Mouse (Mus musculus) hindbrain, embryonic 15.5 days (tissue): ENCODE measurements around the gene Igsf3. TPM values are rescaled to one million over a fixed set of nuclear protein-coding genes. Genes with fewer than 3 reads are reported as not detected.
A peak's percentile ranks its signal among the peaks of the same experiment; 100 is the strongest.

ENCODE experiments used
- ATAC-seq: fragments of 200-750 bp; cut with Nextera tagmentation; 2 replicates; pipeline ENCODE4 v1.8.0; 2017; ENCODE audit warnings: low read depth, moderate number of reproducible peaks, moderate TSS enrichment; ENCODE audit not compliant: low FRiP score
- H3K27ac ChIP-seq: fragments of 300-500 bp; sonication (generic); replicated peaks from 2 replicates; pipeline ENCODE4 v1.5.1; 2015; ENCODE audit warnings: mild to moderate bottlenecking, inconsistent platforms
- H3K27me3 ChIP-seq: fragments of 300-500 bp; sonication (generic); 2 replicates; pipeline ENCODE4 v1.6.1; 2015; ENCODE audit warnings: control low read depth, inconsistent platforms
- H3K36me3 ChIP-seq: fragments of 300-500 bp; sonication (generic); 2 replicates; pipeline ENCODE4 v1.6.1; 2015; ENCODE audit warnings: control low read depth, inconsistent platforms
- H3K4me1 ChIP-seq: fragments of 300-500 bp; sonication (generic); replicated peaks from 2 replicates; pipeline ENCODE4 v1.6.1; 2015; ENCODE audit warnings: control low read depth, inconsistent platforms
- H3K4me2 ChIP-seq: fragments of 300-500 bp; sonication (generic); 2 replicates; pipeline ENCODE4 v1.6.1; 2015; ENCODE audit warnings: moderate library complexity, mild to moderate bottlenecking, inconsistent platforms
- H3K4me3 ChIP-seq: fragments of 300-500 bp; sonication (generic); 2 replicates; pipeline ENCODE4 v1.5.1; 2015; ENCODE audit warnings: mild to moderate bottlenecking, inconsistent platforms
- H3K9ac ChIP-seq: fragments of 300-500 bp; sonication (generic); 2 replicates; pipeline ENCODE4 v1.6.1; 2015; ENCODE audit warnings: inconsistent platforms
- H3K9me3 ChIP-seq: fragments of 300-500 bp; sonication (generic); 2 replicates; pipeline ENCODE4 v1.6.1; 2016; ENCODE audit warnings: control low read depth, inconsistent platforms
- whole genome bisulfite sequencing: fragments of 180-500 bp; shearing (Covaris S2); methylation state at CpG from one replicate; pipeline ENCODE4 v1.1.7; 2015; 5-methylcytosine and 5-hydroxymethylcytosine counted together
- polyA plus RNA-seq: library from polyadenylated mRNA; unstranded; fragments of >200 nt; fragmentation: Nextera tagmentation; extraction: Ambion mirVana; gene quantifications from 2 replicates; pipeline ENCODE4 v1.2.1, GENCODE M21; 2015

The Igsf3 gene
- polyA plus RNA-seq, 1 experiment from 2014 or later = 90.6 TPM

DNA sequence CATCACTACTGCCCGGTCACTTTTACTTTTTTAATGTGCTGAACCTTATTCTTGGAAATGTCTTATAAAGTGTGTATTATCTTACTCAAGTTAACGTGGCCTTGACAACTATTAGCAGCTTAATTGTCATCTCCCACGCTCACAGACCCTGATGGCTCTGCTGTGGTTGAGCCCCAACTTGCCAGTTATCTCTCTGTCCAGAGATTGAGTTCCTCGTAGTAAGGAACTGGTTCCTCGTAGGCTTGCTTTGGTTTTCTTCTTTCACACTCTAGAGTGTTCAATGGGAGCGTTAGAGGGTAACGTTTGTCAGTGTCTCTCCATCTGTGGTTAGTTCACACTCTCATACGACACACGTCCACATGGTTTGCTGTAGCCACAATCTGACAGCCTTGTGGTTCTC lies 92.8 kb downstream of the Igsf3 start:
- H3K4me2 ChIP-seq = no peak overlapping the region
- no peak overlapping the region for H3K27ac ChIP-seq
- no peak overlapping the region for H3K9ac ChIP-seq
- H3K9me3 ChIP-seq = no peaks in the 10 kb centered on the region
- H3K36me3 ChIP-seq = no peaks in the 10 kb centered on the region
- WGBS = 89% methylated on average over 9 of the region's 9 CpGs
- H3K27me3 ChIP-seq = no peaks in the 10 kb centered on the region
- H3K4me1 ChIP-seq = peaks cover 6% of the 10 kb centered on the region; the same call in 1 of the 2 replicates
- no peak overlapping the region for H3K4me3 ChIP-seq
- ATAC-seq = no peak

DNA sequence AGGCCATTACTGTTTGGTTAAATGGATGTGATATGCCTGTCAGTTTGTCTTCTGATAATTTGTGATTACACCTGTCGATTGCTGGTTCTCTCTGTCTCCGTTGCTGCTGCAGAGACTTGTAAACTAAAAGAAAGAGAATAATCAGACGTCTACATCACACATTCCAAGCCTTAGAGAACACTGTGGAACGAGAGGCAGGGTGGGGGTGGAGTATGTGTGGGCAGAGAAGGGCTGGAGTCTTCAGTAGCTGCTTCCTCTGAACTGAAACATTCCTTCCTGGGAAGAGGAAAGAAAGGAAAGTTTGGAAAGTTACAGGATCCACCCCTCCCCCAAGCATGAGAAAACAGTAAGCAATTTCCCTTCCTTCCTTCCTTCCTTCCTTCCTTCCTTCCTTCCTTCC lies 95.0 kb downstream of the Igsf3 start:
- Histone ChIP-seq H3K9me3 (no peaks in the 10 kb centered on the region), H3K9ac (no peak overlapping the region), H3K27me3 (no peaks in the 10 kb centered on the region), H3K4me1 (peaks cover 6% of the 10 kb centered on the region; the same call in 1 of the 2 replicates), H3K36me3 (no peaks in the 10 kb centered on the region), H3K4me2 (no peak overlapping the region), H3K4me3 (no peak overlapping the region), H3K27ac (no peak overlapping the region)
- 52% methylated on average over 4 of the region's 4 CpGs for WGBS
- no peak for ATAC-seq

DNA sequence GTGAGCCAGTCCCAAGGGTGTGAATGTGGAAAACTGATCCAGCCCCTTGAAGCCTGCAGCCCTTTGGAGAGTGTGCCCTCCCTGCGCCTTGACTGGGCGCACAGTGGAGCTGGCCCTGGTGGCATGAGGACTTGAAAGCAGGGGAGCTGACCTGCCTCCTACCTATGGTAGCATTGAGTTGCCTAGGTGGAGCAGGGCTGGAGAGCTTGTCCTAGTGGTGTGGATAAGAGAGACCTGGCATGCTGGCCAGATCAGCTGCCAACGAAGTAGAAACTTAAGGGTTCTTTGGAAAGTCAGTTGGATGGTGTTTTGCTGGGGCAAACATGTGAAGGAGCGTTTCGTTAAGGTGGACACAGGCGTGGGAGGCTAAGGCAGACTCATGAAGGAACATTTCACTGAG lies 105.1 kb downstream of the Igsf3 start:
- H3K9me3 ChIP-seq = no peaks in the 10 kb centered on the region
- H3K9ac ChIP-seq = no peak overlapping the region
- no peak overlapping the region for H3K4me3 ChIP-seq
- 0 out of 2 replicates have a peak, but pooled peaks cover 3% of the 10 kb centered on the region for H3K4me1 ChIP-seq
- no peaks in the 10 kb centered on the region for H3K27me3 ChIP-seq
- no peaks in the 10 kb centered on the region for H3K36me3 ChIP-seq
- H3K4me2 ChIP-seq = no peak overlapping the region
- 93% methylated on average over 6 of the region's 6 CpGs for WGBS
- no peak for ATAC-seq
- H3K27ac ChIP-seq = no peak overlapping the region

DNA sequence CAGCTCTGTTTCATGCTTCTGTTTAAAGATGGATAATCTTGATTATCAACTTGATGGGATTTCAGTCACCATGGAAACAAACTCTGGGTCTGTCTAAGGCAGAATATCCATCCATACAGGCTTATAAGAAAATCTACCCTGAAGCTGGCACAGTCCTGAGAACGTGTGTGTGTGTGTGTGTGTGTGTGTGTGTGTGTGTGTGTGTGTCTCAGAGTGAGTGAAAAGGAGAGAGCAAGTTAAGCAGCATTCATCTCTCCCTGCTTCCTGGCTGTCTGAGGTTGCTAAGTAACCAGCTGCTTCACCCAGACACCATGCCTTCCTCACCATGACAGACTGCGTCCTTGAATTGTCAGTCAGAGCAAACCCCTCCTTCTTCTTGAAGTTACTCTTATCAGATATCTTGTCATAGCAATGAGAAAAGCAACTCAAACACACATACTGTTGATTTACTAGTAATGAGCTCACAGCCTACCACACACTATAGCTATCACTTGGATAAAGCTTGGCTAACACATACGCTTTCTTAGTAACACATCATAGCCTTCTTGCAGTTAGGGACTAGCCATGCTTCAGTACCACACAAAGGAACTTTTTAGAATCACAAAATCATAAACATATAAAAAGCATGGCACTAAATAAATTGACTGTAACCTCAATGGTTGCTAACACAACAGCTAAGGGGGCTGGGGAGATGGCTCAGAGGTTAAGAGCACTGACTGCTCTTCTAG lies 106.5 kb downstream of the Igsf3 start:
- Histone ChIP-seq H3K27ac (no peak overlapping the region), H3K36me3 (no peaks in the 10 kb centered on the region), H3K4me3 (no peak overlapping the region), H3K9ac (no peak overlapping the region), H3K9me3 (no peaks in the 10 kb centered on the region), H3K4me2 (no peak overlapping the region), H3K4me1 (0 out of 2 replicates have a peak, but pooled peaks cover 3% of the 10 kb centered on the region), H3K27me3 (no peaks in the 10 kb centered on the region)
- ATAC-seq = peak; percentile 50; the same call in 1 of the 2 replicates
- 47% methylated on average over 3 of the region's 3 CpGs for WGBS

DNA sequence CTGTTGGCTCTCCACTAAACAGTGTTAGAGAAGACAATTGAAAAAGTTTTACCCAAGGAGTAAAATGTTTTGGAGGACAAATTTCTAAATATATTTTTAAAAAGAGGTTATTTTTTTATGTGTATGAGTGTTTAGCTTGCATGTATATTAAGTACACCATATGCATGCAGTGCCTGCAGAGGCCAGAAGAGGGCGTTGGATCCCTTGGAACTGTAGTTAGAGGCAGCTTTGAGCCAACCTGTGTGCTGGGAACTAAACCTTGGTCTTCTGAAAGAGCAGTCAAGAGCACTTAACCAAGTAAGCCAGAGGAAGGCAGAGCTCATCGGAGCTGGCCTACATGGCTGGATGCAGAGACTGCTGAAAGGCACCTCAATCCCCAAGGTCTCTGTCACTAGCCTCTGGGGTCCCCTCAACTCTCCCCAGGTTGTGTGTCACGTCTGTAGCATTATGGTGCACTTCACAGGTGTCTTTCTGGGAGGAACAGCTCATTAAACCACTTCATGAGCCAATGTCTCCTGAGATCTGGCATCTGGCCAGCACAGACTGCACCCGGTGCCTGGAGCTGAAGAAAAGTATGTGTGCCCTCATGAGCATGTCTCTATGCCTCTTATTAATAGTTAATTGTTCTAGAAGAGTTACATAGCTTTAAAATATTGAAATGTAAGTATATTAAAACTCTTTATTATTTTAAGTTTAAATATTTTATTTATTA lies 109.3 kb downstream of the Igsf3 start:
- no peak overlapping the region for H3K4me2 ChIP-seq
- WGBS = 39% methylated on average over 4 of the region's 4 CpGs
- H3K27ac ChIP-seq = no peak overlapping the region
- H3K9ac ChIP-seq = no peak overlapping the region
- no peaks in the 10 kb centered on the region for H3K27me3 ChIP-seq
- ATAC-seq = no peak
- no peaks in the 10 kb centered on the region for H3K36me3 ChIP-seq
- no peaks in the 10 kb centered on the region for H3K9me3 ChIP-seq
- no peak overlapping the region for H3K4me3 ChIP-seq
- H3K4me1 ChIP-seq = 0 out of 2 replicates have a peak, but pooled peaks cover 3% of the 10 kb centered on the region

DNA sequence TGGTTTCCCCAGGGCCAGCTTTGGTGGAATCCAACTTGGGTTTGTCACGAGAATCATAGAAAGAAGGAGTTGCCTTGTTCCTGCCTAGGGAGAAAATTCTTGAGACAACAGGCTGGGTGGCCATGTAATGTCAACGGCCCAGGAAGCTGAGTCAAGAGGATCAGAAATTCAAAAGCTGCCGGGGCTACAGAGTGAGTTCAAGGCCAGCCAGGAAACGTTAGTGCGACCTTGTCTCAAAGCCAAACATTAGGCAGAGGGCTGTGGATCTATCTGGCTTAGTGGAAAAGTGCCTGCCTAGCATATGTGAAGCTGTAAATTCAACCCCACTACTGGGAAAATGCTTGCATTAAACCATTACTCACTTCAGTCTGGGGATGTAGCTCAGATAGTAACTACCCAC lies 110.6 kb downstream of the Igsf3 start:
- H3K4me3 ChIP-seq = no peak overlapping the region
- no peak for ATAC-seq
- no peak overlapping the region for H3K4me2 ChIP-seq
- H3K27me3 ChIP-seq = no peaks in the 10 kb centered on the region
- WGBS = 90% methylated on average over 5 of the region's 5 CpGs
- H3K27ac ChIP-seq = no peak overlapping the region
- no peaks in the 10 kb centered on the region for H3K9me3 ChIP-seq
- H3K36me3 ChIP-seq = no peaks in the 10 kb centered on the region
- H3K9ac ChIP-seq = no peak overlapping the region
- 0 out of 2 replicates have a peak, but pooled peaks cover 3% of the 10 kb centered on the region for H3K4me1 ChIP-seq

DNA sequence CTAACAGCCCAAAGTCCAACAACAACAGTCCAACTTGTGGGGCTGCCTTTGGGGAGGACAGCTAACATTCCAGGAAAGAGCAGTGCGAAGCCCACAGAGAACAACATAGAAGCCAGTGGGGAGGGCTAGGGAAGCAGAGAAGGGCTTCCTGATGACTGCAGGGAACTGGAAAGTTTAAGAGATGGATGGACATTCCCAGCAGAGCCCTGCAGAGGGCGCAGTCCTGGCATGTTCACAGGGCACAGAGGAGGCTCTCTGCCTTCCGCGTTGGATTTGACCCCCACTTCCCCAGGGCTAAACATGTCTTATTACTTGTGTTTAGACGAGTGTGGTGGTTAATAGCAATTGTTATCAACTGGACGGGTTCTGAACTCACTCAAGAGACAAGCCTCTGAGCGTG lies 111.3 kb downstream of the Igsf3 start:
- Histone ChIP-seq H3K9ac (no peak overlapping the region), H3K36me3 (no peaks in the 10 kb centered on the region), H3K4me2 (no peak overlapping the region), H3K27me3 (no peaks in the 10 kb centered on the region), H3K4me1 (0 out of 2 replicates have a peak, but pooled peaks cover 3% of the 10 kb centered on the region), H3K9me3 (no peaks in the 10 kb centered on the region), H3K27ac (no peak overlapping the region), H3K4me3 (no peak overlapping the region)
- no peak for ATAC-seq
- 78% methylated on average over 7 of the region's 7 CpGs for WGBS

DNA sequence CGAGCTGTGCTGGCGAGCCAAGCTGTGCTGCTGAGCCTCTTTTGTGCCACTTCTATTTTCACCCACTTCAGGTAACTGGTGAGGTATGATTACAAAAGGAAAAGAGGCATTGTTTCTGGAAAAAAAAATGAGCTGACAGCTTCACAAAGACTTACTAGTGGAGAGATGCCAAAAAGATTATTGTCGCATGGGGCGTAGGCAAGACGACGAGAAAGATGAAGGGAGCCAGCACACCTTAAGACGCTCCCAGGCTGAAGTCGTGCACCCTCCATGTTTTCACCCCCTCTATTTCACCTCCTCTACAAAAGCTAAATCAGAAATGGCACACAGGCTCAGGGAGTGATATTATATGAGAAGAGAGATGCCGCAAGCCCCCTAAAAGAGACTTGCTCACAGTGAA lies 113.6 kb downstream of the Igsf3 start:
- Histone ChIP-seq H3K4me2 (no peak overlapping the region), H3K4me3 (no peak overlapping the region), H3K27ac (no peak overlapping the region), H3K9me3 (no peaks in the 10 kb centered on the region), H3K4me1 (peaks cover 7% of the 10 kb centered on the region), H3K36me3 (no peaks in the 10 kb centered on the region), H3K27me3 (no peaks in the 10 kb centered on the region), H3K9ac (no peak overlapping the region)
- WGBS = 82% methylated on average over 9 of the region's 9 CpGs
- ATAC-seq = no peak

DNA sequence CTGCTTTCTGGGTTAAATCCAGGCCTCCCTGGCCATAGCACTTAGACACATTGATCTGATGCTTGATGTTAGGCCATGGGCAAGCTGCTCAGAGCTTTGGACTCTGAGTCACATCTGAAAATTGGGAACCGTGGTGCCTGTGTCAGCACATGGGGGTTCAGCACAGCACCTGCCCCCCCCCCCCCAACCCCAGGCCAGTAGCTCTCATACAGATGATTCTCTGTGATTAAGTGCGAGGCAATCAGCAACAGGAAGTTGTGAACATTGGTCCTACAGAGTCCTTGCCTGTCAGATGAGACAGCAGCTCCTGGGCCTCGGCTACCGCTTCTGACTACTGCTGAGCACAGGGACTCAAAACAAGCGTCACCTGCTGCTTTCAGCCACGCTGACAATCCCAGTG lies 116.0 kb downstream of the Igsf3 start:
- Histone ChIP-seq H3K4me3 (no peak overlapping the region), H3K27ac (no peak overlapping the region), H3K4me2 (no peak overlapping the region), H3K9me3 (no peaks in the 10 kb centered on the region), H3K27me3 (no peaks in the 10 kb centered on the region), H3K4me1 (peaks cover 4% of the 10 kb centered on the region), H3K36me3 (no peaks in the 10 kb centered on the region), H3K9ac (no peak overlapping the region)
- no peak for ATAC-seq
- 90% methylated on average over 6 of the region's 6 CpGs for WGBS

DNA sequence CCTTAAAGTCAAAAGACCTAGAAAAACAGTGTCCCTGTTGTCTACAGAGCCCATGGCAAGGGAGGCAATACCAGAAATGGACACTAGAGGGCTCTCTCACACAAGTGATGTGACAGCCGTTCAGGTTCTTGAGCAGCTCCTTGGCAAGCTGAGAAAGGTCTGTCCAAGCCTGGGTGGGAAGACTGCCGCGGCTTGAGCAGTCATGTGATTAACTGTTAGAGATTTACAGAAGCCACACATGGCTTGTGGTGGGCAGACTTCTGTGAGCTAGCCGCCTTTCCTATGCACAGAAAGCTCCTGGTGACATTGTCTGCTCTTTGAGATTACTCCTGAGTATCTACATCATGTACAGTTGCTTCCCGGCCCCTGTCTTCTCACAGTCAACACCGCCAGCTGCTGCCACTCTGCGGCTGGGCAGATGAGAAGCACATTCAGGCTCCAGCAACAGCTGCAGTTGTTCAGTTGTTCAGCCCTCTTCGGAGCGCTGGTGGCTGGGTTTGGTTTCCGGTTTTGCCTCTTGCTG lies 117.1 kb downstream of the Igsf3 start:
- no peaks in the 10 kb centered on the region for H3K27me3 ChIP-seq
- H3K36me3 ChIP-seq = no peaks in the 10 kb centered on the region
- WGBS = 48% methylated on average over 10 of the region's 10 CpGs
- H3K4me2 ChIP-seq = 0 out of 2 replicates have a peak overlapping the region, but pooled peaks have one; percentile 14
- H3K4me1 ChIP-seq = peaks cover 4% of the 10 kb centered on the region
- ATAC-seq = peak; percentile 86
- no peaks in the 10 kb centered on the region for H3K9me3 ChIP-seq
- no peak overlapping the region for H3K4me3 ChIP-seq
- H3K9ac ChIP-seq = no peak overlapping the region
- H3K27ac ChIP-seq = no peak overlapping the region

DNA sequence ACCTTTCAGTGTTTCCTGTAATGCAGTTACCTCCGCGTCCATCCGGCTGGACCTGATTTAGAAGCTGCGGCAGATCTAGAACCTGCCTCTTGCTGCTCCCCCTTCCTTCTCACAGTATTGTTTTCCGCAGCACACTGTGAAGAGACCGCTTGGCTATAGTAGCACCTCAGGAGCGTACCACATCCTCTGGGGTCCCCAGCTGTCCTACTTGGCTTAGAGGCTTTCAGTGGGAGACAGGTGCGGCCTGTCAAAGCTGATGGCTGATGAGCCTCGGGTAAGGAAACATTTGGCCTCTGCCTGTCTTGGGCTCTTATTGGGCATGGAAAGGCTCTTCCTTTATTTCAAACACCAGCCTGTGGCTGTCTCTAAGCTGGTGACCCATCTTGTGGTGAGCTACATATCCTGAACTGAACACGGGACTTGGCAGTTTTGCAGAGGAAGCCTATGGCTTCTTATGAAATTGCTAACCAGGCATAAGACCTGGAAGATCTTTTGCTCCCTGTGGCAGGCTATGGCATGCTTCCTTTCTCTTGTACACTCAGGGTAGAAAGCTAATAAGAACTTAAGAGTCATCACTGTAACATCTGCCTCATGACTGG lies 120.6 kb downstream of the Igsf3 start:
- Histone ChIP-seq H3K27ac (no peak overlapping the region), H3K9me3 (no peaks in the 10 kb centered on the region), H3K27me3 (no peaks in the 10 kb centered on the region), H3K4me2 (no peak overlapping the region), H3K4me3 (no peak overlapping the region), H3K9ac (no peak overlapping the region), H3K4me1 (peaks cover 4% of the 10 kb centered on the region), H3K36me3 (no peaks in the 10 kb centered on the region)
- no peak for ATAC-seq
- WGBS = 80% methylated on average over 10 of the region's 10 CpGs

DNA sequence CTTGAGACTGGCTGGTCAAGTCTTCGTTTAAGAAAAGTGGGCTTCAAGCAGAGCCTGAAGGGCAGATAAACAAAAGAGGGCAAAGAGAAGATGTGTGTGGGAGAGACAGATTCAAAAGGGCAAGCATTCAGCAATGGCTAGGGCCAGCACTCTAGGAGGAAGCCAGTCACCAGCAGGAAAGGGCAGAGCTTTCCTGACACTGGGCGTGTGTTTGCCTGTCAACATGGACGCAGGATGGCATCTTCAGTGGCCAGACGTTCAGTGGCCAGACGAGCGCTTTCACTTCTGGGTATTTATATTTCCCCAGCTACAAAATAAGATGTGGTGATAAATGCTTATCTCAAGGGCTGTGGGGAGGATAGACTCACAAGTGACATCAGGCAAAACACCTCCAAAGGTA lies 123.0 kb downstream of the Igsf3 start:
- Histone ChIP-seq H3K4me3 (no peak overlapping the region), H3K9ac (no peak overlapping the region), H3K27me3 (no peaks in the 10 kb centered on the region), H3K9me3 (no peaks in the 10 kb centered on the region), H3K4me1 (no peaks in the 10 kb centered on the region; the same call in 1 of the 2 replicates), H3K27ac (no peak overlapping the region), H3K36me3 (no peaks in the 10 kb centered on the region), H3K4me2 (no peak overlapping the region)
- ATAC-seq = no peak
- 74% methylated on average over 6 of the region's 6 CpGs for WGBS
